9 mouse cellular contexts compared by ENCODE assay signal in the genomic region with DNA sequence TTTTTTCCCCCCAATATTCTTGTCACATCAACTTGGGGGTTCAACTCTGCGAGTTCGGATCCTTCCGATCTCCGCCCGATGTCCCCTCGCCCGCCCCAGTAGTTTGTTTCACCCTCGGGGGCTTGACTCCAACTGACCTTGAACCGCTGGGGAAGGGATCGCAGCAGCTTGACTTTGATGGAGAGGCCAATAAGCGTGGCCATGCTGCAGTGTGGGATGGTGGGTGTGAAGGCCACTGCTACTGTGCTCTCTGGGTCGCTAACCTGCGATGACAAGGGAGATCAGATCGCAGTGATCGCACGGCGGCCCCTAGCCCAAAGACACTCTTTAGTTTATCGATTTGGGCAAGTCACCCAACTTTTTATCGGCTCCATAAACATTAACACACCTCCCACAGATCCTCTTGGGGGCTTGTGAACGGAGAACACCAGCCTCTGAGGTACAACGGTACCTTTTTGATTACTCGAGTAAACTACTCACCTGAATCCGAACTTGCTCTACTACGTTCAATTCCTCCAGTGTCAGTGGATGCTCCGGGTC. TPM values are rescaled to one million over a fixed set of nuclear protein-coding genes. Genes with fewer than 3 reads are reported as not detected.
DNase-seq lines count a peak whose midpoint lies in the region; ATAC-seq and TF ChIP-seq lines count a peak whose summit lies in the region.
"Had no signal": no experiment of that assay in that cellular context is flagged by ENCODE, and none has a peak within 500 bp of the region (broad histone marks: within the 10 kb centered on the region; RNA-seq: fewer than 3 reads in every experiment).

No protein-coding gene starts in this region.

- H3K79me3 ChIP-seq in C2C12 (ENCODE audit: low read depth), result peaks cover 15% of the 10 kb centered on the region

- H3K4me3 ChIP-seq in C2C12 (ENCODE audit: insufficient read depth, poor library complexity, severe bottlenecking), result peak overlapping the region; percentile 94
- H3K4me3 ChIP-seq in forebrain, embryonic 10.5 days, result peak overlapping the region; percentile 88
- peak overlapping the region; percentile 88 for H3K4me3 ChIP-seq in limb, embryonic 11.5 days (ENCODE audit: low read depth, low read length)
- H3K4me3 ChIP-seq in stomach, embryonic 14.5 days (ENCODE audit: low read depth, low read length), result peak overlapping the region; percentile 70

- peaks cover 21% of the 10 kb centered on the region for H3K4me1 ChIP-seq in forebrain, embryonic 10.5 days
- H3K4me1 ChIP-seq in limb, embryonic 11.5 days (ENCODE audit: control insufficient read depth, insufficient read depth, low read length), result peaks cover 5% of the 10 kb centered on the region; the same call in 1 of the 2 replicates
- peaks cover 13% of the 10 kb centered on the region for H3K4me1 ChIP-seq in stomach, embryonic 14.5 days (ENCODE audit: control insufficient read depth, insufficient read depth, low read length)

- no peaks in the 10 kb centered on the region for H3K9me3 ChIP-seq in forebrain, embryonic 10.5 days
- no peaks in the 10 kb centered on the region for H3K9me3 ChIP-seq in limb, embryonic 11.5 days (ENCODE audit: control insufficient read depth, low read length)
- no peaks in the 10 kb centered on the region for H3K9me3 ChIP-seq in stomach, embryonic 14.5 days (ENCODE audit: control insufficient read depth, low read depth, low read length)

- no peaks in the 10 kb centered on the region for H3K27me3 ChIP-seq in C2C12 (ENCODE audit: control insufficient read depth, insufficient read depth, insufficient read length)
- no peaks in the 10 kb centered on the region for H3K27me3 ChIP-seq in forebrain, embryonic 10.5 days (ENCODE audit: poor library complexity, severe bottlenecking)
- H3K27me3 ChIP-seq in limb, embryonic 11.5 days (ENCODE audit: control insufficient read depth, insufficient read depth, low read length), result no peaks in the 10 kb centered on the region
- no peaks in the 10 kb centered on the region for H3K27me3 ChIP-seq in stomach, embryonic 14.5 days (ENCODE audit: control insufficient read depth, insufficient read depth, low read length)

- TF ChIP-seq CTCF in C2C12 (IDR thresholded peaks at IDR 0.05; ENCODE audit: control insufficient read depth, insufficient read depth, insufficient read length), result no peak

- peak overlapping the region; percentile 94 for H3K4me2 ChIP-seq in limb, embryonic 11.5 days (ENCODE audit: low read depth, severe bottlenecking)
- peak overlapping the region; percentile 90 for H3K4me2 ChIP-seq in stomach, embryonic 14.5 days (replicated peaks; ENCODE audit: low read depth, low read length)

- ATAC-seq in limb, embryonic 11.5 days (ENCODE audit: insufficient number of reproducible peaks, low FRiP score, low TSS enrichment, low read depth), result no peak
- ATAC-seq in stomach, embryonic 14.5 days (ENCODE audit: insufficient number of reproducible peaks, insufficient read depth, low FRiP score, low read depth), result no peak

- peaks cover 23% of the 10 kb centered on the region for H3K79me2 ChIP-seq in C2C12 (ENCODE audit: control insufficient read depth, insufficient read depth)

- H3K36me3 ChIP-seq in C2C12 (ENCODE audit: control insufficient read depth, insufficient read depth), result peaks cover 14% of the 10 kb centered on the region
- H3K36me3 ChIP-seq in forebrain, embryonic 10.5 days (replicated peaks), result peaks cover 24% of the 10 kb centered on the region
- H3K36me3 ChIP-seq in limb, embryonic 11.5 days (ENCODE audit: control insufficient read depth, insufficient read depth, low read length), result no peaks in the 10 kb centered on the region
- peaks cover 16% of the 10 kb centered on the region for H3K36me3 ChIP-seq in stomach, embryonic 14.5 days (ENCODE audit: control insufficient read depth, insufficient read depth, low read length)

- peak overlapping the region; percentile 67 for H3ac ChIP-seq in C2C12 (ENCODE audit: control insufficient read depth, insufficient read length, low read depth)

- H3K9ac ChIP-seq in limb, embryonic 11.5 days (ENCODE audit: low read length), result peak overlapping the region; percentile 79
- peak overlapping the region; percentile 74 for H3K9ac ChIP-seq in stomach, embryonic 14.5 days (replicated peaks; ENCODE audit: low read depth, low read length)

- H3K27ac ChIP-seq in forebrain, embryonic 10.5 days, result peak overlapping the region; percentile 90
- H3K27ac ChIP-seq in limb, embryonic 11.5 days (replicated peaks; ENCODE audit: low read depth, low read length), result no peak overlapping the region
- no peak overlapping the region for H3K27ac ChIP-seq in stomach, embryonic 14.5 days (ENCODE audit: low read length)

- peak; percentile 85 for DNase-seq in heart, adult 11 months
- no peak for DNase-seq in heart, adult 18-20 months
- no peak for DNase-seq in forebrain, embryonic 10.5 days (ENCODE audit: extremely low spot score, low spot score)
- DNase-seq in limb, embryonic 11.5 days (ENCODE audit: low spot score), result peak; percentile 21
- no peak for DNase-seq in T-cell, adult 2 months (ENCODE audit: low spot score)
- DNase-seq in frontal cortex, postnatal 25 days (ENCODE audit: low spot score in 2 of 2), result no peak

- 16% methylated on average over 25 of the region's 25 CpGs for WGBS in forebrain, embryonic 10.5 days
- WGBS in limb, embryonic 11.5 days, result 10% methylated on average over 25 of the region's 25 CpGs
- 6% methylated on average over 25 of the region's 25 CpGs for WGBS in stomach, embryonic 14.5 days

TF ChIP-seq in C2C12, 6 proteins besides CTCF, POLR2A, EP300 and RAD21:
- TF ChIP-seq CEBPB (IDR thresholded peaks at IDR 0.05; ENCODE audit: low read depth) (no peak), USF1 (IDR thresholded peaks at IDR 0.05; ENCODE audit: low read depth) (no peak), MYOD1 (IDR thresholded peaks at IDR 0.05; ENCODE audit: control insufficient read depth, insufficient read length, low read depth) (no peak), MAX (IDR thresholded peaks at IDR 0.05) (no peak), MYOG (IDR thresholded peaks at IDR 0.05; ENCODE audit: control insufficient read depth, extremely low read depth, insufficient read length) (no peak), FOSL1 (IDR thresholded peaks at IDR 0.05; ENCODE audit: insufficient read depth, low read length, poor library complexity, severe bottlenecking) (no peak)

RNA-seq across cellular contexts. Expression of gene Ciao2b, which starts 0.9 kb away (rescaled TPM):
- total RNA-seq in heart, adult 18-20 months (2021), result 10 to 100 TPM; 62.2 to 66.5 TPM
- polyA plus RNA-seq in C2C12 (2012; fragmentation: generic; extraction: Trizol), result 180 TPM
- 97.5 and 102 TPM in 2 replicates for polyA plus RNA-seq in forebrain, embryonic 10.5 days (2016; fragmentation: Nextera tagmentation; extraction: Ambion mirVana)
- 89.8 and 99.1 TPM in 2 replicates for polyA plus RNA-seq in limb, embryonic 11.5 days (2014; fragmentation: Nextera tagmentation; extraction: Ambion mirVana)
- polyA plus RNA-seq in stomach, embryonic 14.5 days (2014; fragmentation: Nextera tagmentation; extraction: Ambion mirVana), result 89.7 and 94.1 TPM in 2 replicates

RNA-seq across cellular contexts. Expression of gene Rrad, which starts 9.8 kb away (rescaled TPM):
- total RNA-seq in heart, adult 18-20 months (2021), result 100 to 1,000 TPM in 1 of 2 experiments, 10 to 100 TPM in 1; 88.7 to 108 TPM
- 8.5 TPM for polyA plus RNA-seq in C2C12 (2012; fragmentation: generic; extraction: Trizol)
- polyA plus RNA-seq in forebrain, embryonic 10.5 days (2016; fragmentation: Nextera tagmentation; extraction: Ambion mirVana), result 1.1 and 1.5 TPM in 2 replicates
- polyA plus RNA-seq in limb, embryonic 11.5 days (2014; fragmentation: Nextera tagmentation; extraction: Ambion mirVana), result 6.5 and 7.6 TPM in 2 replicates
- polyA plus RNA-seq in stomach, embryonic 14.5 days (2014; fragmentation: Nextera tagmentation; extraction: Ambion mirVana), result 7.9 and 8.2 TPM in 2 replicates

RNA-seq across cellular contexts. Expression of gene Cdh16, which starts 16.7 kb away (rescaled TPM):
- 1 to 10 TPM; 3.9 to 5.2 TPM for total RNA-seq in heart, adult 18-20 months (2021)
- polyA plus RNA-seq in C2C12 (2012; fragmentation: generic; extraction: Trizol), result not detected
- polyA plus RNA-seq in forebrain, embryonic 10.5 days (2016; fragmentation: Nextera tagmentation; extraction: Ambion mirVana), result not detected in 2 replicates
- not detected in 2 replicates for polyA plus RNA-seq in limb, embryonic 11.5 days (2014; fragmentation: Nextera tagmentation; extraction: Ambion mirVana)
- polyA plus RNA-seq in stomach, embryonic 14.5 days (2014; fragmentation: Nextera tagmentation; extraction: Ambion mirVana), result 4.9 and 6.0 TPM in 2 replicates
- total RNA-seq: hematopoietic stem cell, adult 5-6 weeks had no signal

RNA-seq across cellular contexts. Expression of gene Pdp2, which starts 49.6 kb away (rescaled TPM):
- 10 to 100 TPM; 18.1 to 22.5 TPM for total RNA-seq in heart, adult 18-20 months (2021)
- 2.6 TPM for polyA plus RNA-seq in C2C12 (2012; fragmentation: generic; extraction: Trizol)
- polyA plus RNA-seq in forebrain, embryonic 10.5 days (2016; fragmentation: Nextera tagmentation; extraction: Ambion mirVana), result 14.2 and 14.6 TPM in 2 replicates
- polyA plus RNA-seq in limb, embryonic 11.5 days (2014; fragmentation: Nextera tagmentation; extraction: Ambion mirVana), result 16.7 and 19.0 TPM in 2 replicates
- polyA plus RNA-seq in stomach, embryonic 14.5 days (2014; fragmentation: Nextera tagmentation; extraction: Ambion mirVana), result 13.7 and 14.3 TPM in 2 replicates

Comparison
In these comparisons a context has a peak if more than half of its experiments do, and no peak if none do; other contexts are left out.
1. DNase-seq: peak in heart, adult 11 months (single experiment) and limb, embryonic 11.5 days (single experiment); none in heart, adult 18-20 months (0 of 2), forebrain, embryonic 10.5 days (single experiment), T-cell, adult 2 months (single experiment) and frontal cortex, postnatal 25 days (0 of 2).
2. Peak in every context shown above with its lines, with median percentiles within 50 percentile points of each other: H3K4me3 ChIP-seq.